Mouse (Mus musculus) bone marrow, adult 2 months (tissue): Measurements from ENCODE around the gene Degs1.

Source experiments
- CTCF ChIP-seq: fragments of 200-500 bp; IDR thresholded peaks from 2 replicates; pipeline ENCODE4 v1.5.1; 2011; ENCODE audit warnings: low read length, control low read depth; ENCODE audit not compliant: control insufficient read depth, insufficient read depth
- POLR2A ChIP-seq: fragments of 200-500 bp; IDR thresholded peaks from 2 replicates; pipeline ENCODE4 v1.6.1; 2011; ENCODE audit warnings: low read depth, mild to moderate bottlenecking, control low read depth, low read length, borderline replicate concordance; ENCODE audit not compliant: control insufficient read depth

DNA sequence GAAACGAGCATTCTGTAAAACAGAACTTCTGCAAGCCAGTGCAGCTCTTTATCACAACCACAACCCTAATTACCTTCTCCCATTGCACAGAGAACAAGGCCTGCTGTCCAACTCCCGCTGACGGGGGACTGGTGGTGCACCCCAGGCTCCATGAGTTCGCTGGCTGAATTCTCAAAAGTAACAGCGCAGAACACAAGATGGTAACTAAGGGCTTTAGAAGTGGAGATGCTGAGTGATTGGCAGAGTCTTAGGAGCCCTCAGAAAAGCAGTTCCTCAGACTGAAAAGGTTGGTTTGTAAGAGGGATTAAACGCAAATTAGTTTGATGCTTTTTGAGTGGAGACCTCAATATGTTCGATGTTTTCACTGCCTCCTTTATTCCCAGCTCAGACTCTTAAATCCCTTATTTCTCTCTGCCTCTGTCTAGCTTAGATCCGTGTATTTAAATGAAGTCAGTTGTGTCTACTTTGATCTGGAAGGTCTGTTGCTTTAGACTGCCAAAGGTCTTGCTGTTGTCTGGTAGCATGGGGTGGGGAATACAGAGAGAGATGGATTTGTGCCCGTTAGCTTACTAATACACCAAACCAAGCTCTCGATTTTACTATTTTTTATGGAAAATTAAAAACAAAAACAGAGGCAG is 30.0 kb downstream of the Degs1 start:
- no peak for TF ChIP-seq CTCF
- TF ChIP-seq POLR2A = no peak
